Mouse (Mus musculus) liver, embryonic 13.5 days (tissue): ENCODE data around the gene Slc17a9. TPM values are rescaled to one million over a fixed set of nuclear protein-coding genes. Genes with fewer than 3 reads are reported as not detected.
A peak's percentile ranks its signal among the peaks of the same experiment; 100 is the strongest.

Experiments used
- ATAC-seq: fragments of 200-750 bp; cut with Nextera tagmentation; 2 replicates; pipeline ENCODE4 v1.8.0; 2017; ENCODE audit warnings: low read depth, mild to moderate bottlenecking, moderate number of reproducible peaks, moderate library complexity
- DNase-seq: peaks from one replicate; pipeline ENCODE4 v3.0.0; 2022
- H3K27ac ChIP-seq: fragments of 300-500 bp; sonication (generic); 2 replicates; pipeline ENCODE4 v1.5.1; 2015; ENCODE audit warnings: moderate library complexity, mild to moderate bottlenecking, inconsistent platforms
- H3K27me3 ChIP-seq: fragments of 300-500 bp; sonication (generic); 2 replicates; pipeline ENCODE4 v1.6.1; 2015; ENCODE audit warnings: mild to moderate bottlenecking, inconsistent platforms
- H3K36me3 ChIP-seq: fragments of 300-500 bp; sonication (generic); 2 replicates; pipeline ENCODE4 v1.6.1; 2015; ENCODE audit warnings: mild to moderate bottlenecking, inconsistent platforms
- H3K4me1 ChIP-seq: fragments of 300-500 bp; sonication (generic); replicated peaks from 2 replicates; pipeline ENCODE4 v1.6.1; 2015; ENCODE audit warnings: inconsistent platforms
- H3K4me2 ChIP-seq: fragments of 300-500 bp; sonication (generic); 2 replicates; pipeline ENCODE4 v1.6.1; 2015; ENCODE audit warnings: inconsistent platforms, mild to moderate bottlenecking, moderate library complexity
- H3K4me3 ChIP-seq: fragments of 300-500 bp; sonication (generic); replicated peaks from 2 replicates; pipeline ENCODE4 v1.5.1; 2015; ENCODE audit warnings: mild to moderate bottlenecking, inconsistent platforms
- H3K9ac ChIP-seq: fragments of 300-500 bp; sonication (generic); 2 replicates; pipeline ENCODE4 v1.6.1; 2015; ENCODE audit warnings: mild to moderate bottlenecking, inconsistent platforms
- H3K9me3 ChIP-seq: fragments of 300-500 bp; sonication (generic); replicated peaks from 2 replicates; pipeline ENCODE4 v1.6.1; 2016; ENCODE audit warnings: inconsistent platforms
- WGBS: fragments of 180-500 bp; shearing (Covaris S2); methylation state at CpG from one replicate; pipeline ENCODE4 v1.1.7; 2015; ENCODE audit not compliant: insufficient replicate concordance; 5-methylcytosine and 5-hydroxymethylcytosine counted together
- polyA plus RNA-seq: library from polyadenylated mRNA; unstranded; fragments of >200 nt; fragmentation: Nextera tagmentation; extraction: Ambion mirVana; gene quantifications from 2 replicates; pipeline ENCODE4 v1.2.1, GENCODE M21; 2015

Gene Slc17a9
- polyA plus RNA-seq, 1 experiment from 2014 or later = 4.8 TPM

DNA sequence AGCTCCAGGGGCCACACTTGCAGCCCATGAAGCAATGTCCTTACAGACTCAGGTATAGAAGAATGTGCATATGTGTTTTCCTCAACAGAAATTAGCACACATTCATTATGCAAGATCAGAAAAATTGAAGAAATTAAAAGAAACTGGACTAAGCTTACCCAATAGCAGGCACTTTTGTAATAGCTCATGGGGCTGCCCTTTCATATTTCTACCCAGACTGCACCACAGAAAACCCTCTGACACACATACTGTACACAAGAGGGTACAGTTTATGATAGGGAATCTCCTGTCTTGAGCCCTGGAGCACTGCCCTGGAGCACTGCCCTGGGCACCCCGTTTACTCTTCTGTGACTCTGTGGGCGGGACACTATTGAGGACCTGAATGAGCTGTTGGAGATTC is 12.9 kb downstream of the Slc17a9 start:
- no peak overlapping the region for H3K4me2 ChIP-seq
- no peak for DNase-seq
- H3K9ac ChIP-seq = no peak overlapping the region
- ATAC-seq = no peak
- H3K4me1 ChIP-seq = no peaks in the 10 kb centered on the region
- no peaks in the 10 kb centered on the region for H3K27me3 ChIP-seq
- H3K9me3 ChIP-seq = no peaks in the 10 kb centered on the region
- H3K4me3 ChIP-seq = no peak overlapping the region
- H3K27ac ChIP-seq = no peak overlapping the region
- no peaks in the 10 kb centered on the region for H3K36me3 ChIP-seq
- 64% methylated on average over 2 of the region's 2 CpGs for WGBS

DNA sequence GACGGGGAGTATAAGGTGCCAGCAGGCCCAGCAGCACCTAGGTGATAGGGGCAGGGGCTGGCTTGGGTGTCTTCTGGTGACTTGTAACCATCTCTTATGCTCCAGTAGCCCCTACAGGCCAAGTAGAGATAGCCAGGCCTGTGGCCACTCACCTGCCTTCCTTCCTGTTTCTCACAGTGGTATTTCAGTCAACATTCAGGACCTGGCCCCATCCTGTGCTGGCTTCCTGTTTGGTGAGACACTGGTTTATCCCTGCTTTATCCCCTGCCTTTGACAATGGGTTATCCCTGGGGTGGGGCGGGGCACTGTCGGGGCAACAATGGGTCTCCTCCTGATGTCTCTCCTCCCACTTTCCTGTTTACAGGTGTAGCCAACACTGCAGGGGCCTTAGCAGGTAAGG is 15.3 kb downstream of the Slc17a9 start:
- Histone ChIP-seq H3K4me3 (no peak overlapping the region), H3K4me1 (no peaks in the 10 kb centered on the region), H3K9ac (no peak overlapping the region), H3K9me3 (no peaks in the 10 kb centered on the region), H3K4me2 (no peak overlapping the region), H3K27me3 (no peaks in the 10 kb centered on the region), H3K27ac (no peak overlapping the region), H3K36me3 (no peaks in the 10 kb centered on the region)
- no peak for DNase-seq
- no peak for ATAC-seq
- WGBS = 32% methylated on average over 3 of the region's 3 CpGs

DNA sequence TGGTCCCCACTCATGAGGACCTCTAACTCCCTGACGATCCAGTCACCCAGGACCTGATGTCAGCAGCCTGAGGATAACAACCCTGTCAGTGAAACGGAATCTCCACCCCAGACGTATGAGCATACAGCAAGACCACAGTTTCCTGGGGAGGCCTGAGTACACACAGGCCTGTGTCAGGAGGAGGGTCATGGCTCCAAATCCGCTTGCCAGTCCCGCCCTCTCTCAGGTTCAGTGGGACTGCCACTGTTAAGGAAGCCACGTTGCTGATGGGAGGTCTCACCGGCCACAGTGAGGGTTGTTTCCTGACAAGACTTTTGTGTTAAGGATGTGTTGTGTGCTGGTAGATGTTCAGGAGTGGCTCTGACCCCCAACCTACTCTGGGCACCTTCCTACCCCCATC is 16.4 kb downstream of the Slc17a9 start:
- Histone ChIP-seq H3K27me3 (no peaks in the 10 kb centered on the region), H3K9me3 (no peaks in the 10 kb centered on the region), H3K9ac (no peak overlapping the region), H3K4me2 (no peak overlapping the region), H3K4me3 (no peak overlapping the region), H3K4me1 (no peaks in the 10 kb centered on the region), H3K27ac (no peak overlapping the region), H3K36me3 (no peaks in the 10 kb centered on the region)
- DNase-seq (no peak), ATAC-seq (no peak)
- 52% methylated on average over 7 of the region's 7 CpGs for WGBS

DNA sequence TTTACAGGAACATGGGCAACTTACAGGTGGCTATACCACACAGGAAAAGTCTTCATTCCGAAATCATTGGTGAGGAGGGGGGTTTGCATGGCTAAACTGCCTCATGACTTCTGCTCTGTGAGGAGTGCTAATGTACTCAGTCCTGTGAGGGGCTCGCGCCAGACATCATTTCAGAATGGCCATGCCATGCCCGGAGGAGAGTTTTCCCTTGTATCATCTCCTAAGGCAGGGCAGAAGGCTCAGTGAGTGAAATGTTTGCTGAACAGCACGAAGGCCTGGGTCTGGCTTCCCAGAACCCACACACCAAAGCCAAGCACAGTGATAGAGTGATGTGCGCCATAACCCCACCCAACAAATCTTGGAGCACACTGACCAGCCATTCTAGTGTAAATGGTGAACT is 17.8 kb downstream of the Slc17a9 start:
- Histone ChIP-seq H3K4me2 (no peak overlapping the region), H3K4me1 (no peaks in the 10 kb centered on the region), H3K9me3 (no peaks in the 10 kb centered on the region), H3K27me3 (0 out of 2 replicates have a peak, but pooled peaks cover 3% of the 10 kb centered on the region), H3K27ac (no peak overlapping the region), H3K36me3 (no peaks in the 10 kb centered on the region), H3K9ac (no peak overlapping the region), H3K4me3 (no peak overlapping the region)
- WGBS = 73% methylated on average over 6 of the region's 6 CpGs
- ATAC-seq (no peak), DNase-seq (no peak)

DNA sequence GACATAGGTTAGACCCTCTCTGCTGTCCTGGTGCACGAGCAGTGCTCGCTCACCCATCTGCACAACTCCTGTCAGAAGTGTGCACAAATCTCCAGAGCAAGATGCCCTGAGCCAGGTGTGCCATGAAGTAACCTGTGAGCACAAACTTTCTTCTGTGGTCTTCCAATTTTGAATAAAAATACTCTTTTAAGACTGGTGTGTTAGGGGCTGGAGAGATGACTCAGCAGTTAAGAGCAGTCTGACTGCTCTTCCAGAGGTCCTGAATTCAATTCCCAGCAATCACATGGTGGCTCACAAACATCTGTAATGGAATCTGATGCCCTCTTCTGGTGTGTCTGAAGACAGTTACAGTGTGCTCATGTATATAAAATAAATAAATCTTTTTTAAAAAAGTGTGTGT is 18.3 kb downstream of the Slc17a9 start:
- H3K9me3 ChIP-seq = no peaks in the 10 kb centered on the region
- no peak overlapping the region for H3K27ac ChIP-seq
- no peak overlapping the region for H3K9ac ChIP-seq
- H3K4me3 ChIP-seq = no peak overlapping the region
- ATAC-seq = no peak
- no peaks in the 10 kb centered on the region for H3K36me3 ChIP-seq
- 0 out of 2 replicates have a peak, but pooled peaks cover 3% of the 10 kb centered on the region for H3K27me3 ChIP-seq
- H3K4me2 ChIP-seq = no peak overlapping the region
- 85% methylated on average over 2 of the region's 2 CpGs for WGBS
- DNase-seq = no peak
- H3K4me1 ChIP-seq = no peaks in the 10 kb centered on the region

DNA sequence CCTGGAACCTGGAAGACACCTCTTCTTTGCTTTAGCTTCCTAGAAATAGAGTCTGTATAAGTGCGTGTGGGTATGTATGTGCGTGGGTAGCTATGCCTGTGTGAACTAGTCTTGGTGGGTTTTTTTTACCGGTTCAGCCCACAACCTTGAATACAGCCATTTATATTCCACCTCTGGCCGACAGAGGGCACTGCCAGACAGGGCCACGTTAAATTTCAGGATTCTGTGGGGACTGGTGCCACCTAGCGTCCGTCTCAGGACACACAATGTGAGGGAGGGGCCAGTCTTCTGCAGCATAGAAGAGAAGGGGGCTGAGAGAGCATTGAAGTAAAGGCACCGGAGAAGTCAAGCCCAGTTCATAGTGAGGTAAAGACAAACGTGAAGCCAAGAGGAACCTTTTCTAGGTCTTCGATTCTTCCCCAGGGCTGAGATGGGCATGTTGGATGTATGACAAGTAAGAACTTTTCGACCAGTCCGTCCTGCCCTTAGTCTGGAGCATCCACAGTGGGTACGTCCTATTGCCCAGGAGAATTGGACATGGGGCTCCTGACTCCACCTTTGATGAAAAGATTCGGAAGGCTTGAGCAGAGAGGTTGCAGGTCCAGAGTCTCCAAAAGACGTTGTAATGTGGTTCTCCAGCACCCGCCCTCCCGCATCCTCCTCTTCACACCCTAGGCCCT is 20.3 kb downstream of the Slc17a9 start:
- Histone ChIP-seq H3K4me2 (no peak overlapping the region), H3K36me3 (no peaks in the 10 kb centered on the region), H3K4me1 (no peaks in the 10 kb centered on the region), H3K9ac (no peak overlapping the region), H3K9me3 (no peaks in the 10 kb centered on the region), H3K27ac (no peak overlapping the region), H3K4me3 (no peak overlapping the region), H3K27me3 (peaks cover 11% of the 10 kb centered on the region; the same call in 1 of the 2 replicates)
- ATAC-seq (peak; percentile 67), DNase-seq (peak; percentile 71)
- WGBS = 31% methylated on average over 17 of the region's 17 CpGs

DNA sequence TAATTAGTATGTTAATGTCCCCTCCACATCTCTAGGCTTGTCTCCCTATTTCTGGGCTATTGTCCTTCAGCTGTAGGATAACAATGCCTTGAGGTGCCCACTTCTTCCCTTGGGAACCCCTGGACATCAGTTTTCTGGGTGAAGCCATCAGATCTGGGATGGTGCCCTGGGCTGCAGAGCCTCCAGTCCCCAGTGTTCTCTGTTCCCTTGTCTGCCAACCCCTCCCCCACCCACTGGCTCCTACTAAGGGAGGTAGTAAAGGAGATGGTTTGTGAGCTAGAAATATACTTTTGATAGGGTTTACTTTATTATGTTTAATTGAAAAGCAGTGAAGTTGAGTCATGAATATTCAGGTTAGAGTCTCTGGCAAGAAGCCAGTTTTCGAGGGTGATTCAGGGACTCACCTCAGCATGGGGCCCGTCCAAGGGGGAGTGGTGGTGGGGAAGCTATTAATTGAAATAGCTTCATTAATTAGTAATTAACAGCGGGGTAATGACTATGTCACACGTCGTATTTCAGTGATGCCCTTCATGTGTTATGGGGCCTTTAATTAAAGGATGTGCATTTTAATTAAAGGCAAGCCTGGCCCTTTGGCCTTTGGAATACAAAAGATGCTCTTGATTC is 21.6 kb downstream of the Slc17a9 start:
- no peak overlapping the region for H3K4me2 ChIP-seq
- WGBS = 32% methylated on average over 5 of the region's 5 CpGs
- no peak for DNase-seq

DNA sequence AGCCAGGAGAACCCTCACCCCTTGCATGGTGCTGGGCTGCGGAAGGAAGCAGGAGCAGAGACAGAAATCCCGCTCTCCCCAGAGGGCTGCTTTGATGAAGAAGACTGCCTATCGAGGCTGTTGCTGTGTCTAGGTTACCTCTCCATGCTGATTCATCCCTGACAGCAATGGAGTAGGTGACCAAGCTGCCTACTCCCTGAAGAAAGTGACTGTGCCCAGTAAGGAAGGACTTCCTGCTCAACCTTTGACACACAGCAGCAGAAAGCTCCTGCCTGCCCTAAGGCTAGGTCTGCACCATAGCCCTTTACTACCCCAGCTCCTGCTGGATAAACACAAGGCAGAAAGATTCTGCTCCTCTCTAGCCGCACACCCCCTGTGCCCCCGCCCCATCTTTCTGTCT is 23.8 kb downstream of the Slc17a9 start:
- H3K4me1 ChIP-seq = no peaks in the 10 kb centered on the region
- H3K4me3 ChIP-seq = no peak overlapping the region
- H3K27me3 ChIP-seq = peaks cover 11% of the 10 kb centered on the region; the same call in 1 of the 2 replicates
- no peak overlapping the region for H3K4me2 ChIP-seq
- H3K9me3 ChIP-seq = no peaks in the 10 kb centered on the region
- H3K36me3 ChIP-seq = no peaks in the 10 kb centered on the region
- WGBS = 43% methylated on average over 5 of the region's 5 CpGs
- ATAC-seq (no peak), DNase-seq (no peak)
- no peak overlapping the region for H3K9ac ChIP-seq
- H3K27ac ChIP-seq = no peak overlapping the region

More for the DNA sequence above, 21.6 kb downstream of the Slc17a9 start:
- H3K4me1 ChIP-seq = no peaks in the 10 kb centered on the region
- peaks cover 11% of the 10 kb centered on the region; the same call in 1 of the 2 replicates for H3K27me3 ChIP-seq
- H3K4me3 ChIP-seq = no peak overlapping the region
- H3K36me3 ChIP-seq = no peaks in the 10 kb centered on the region
- no peaks in the 10 kb centered on the region for H3K9me3 ChIP-seq
- no peak overlapping the region for H3K9ac ChIP-seq
- no peak for ATAC-seq
- no peak overlapping the region for H3K27ac ChIP-seq

DNA sequence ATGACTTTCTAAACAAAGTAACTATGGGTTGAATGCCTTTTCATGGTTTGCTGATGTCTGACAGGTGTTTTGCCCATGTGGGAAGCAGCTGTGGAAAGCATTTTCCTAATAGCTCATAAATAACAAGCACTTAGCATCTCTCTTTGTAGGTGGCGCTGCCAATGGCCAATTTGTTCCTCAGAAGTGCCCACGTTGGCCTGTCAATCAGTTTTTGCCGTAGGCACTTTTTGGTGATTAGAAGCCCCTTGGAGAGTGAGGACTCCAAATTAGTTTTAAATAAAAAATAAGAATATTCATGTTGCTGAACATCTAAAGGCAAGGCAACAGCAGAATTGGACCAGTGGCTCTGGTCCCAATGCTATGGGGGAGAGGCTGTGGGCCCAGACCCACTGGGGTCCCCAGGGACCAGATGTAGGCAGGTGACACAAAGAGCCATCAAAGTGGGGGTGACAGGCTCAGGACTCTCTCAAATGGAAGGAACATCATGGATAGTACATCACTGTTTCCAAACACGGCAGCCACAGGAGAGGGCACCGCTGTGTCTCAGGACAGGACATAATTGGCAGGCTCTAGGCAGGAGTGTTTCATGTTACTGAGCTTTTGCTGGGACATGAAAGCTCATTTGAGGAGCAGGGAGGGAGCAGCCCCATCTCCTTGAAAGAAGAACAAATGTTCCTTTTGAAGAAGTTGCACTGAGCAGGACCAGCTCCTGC is 30.1 kb downstream of the Slc17a9 start:
- no peak for ATAC-seq
- no peak overlapping the region for H3K27ac ChIP-seq
- H3K27me3 ChIP-seq = 0 out of 2 replicates have a peak, but pooled peaks cover 7% of the 10 kb centered on the region
- H3K4me1 ChIP-seq = no peaks in the 10 kb centered on the region
- H3K4me3 ChIP-seq = no peak overlapping the region
- no peak overlapping the region for H3K4me2 ChIP-seq
- no peaks in the 10 kb centered on the region for H3K9me3 ChIP-seq
- no peak for DNase-seq
- no peak overlapping the region for H3K9ac ChIP-seq
- 69% methylated on average over 5 of the region's 5 CpGs for WGBS
- H3K36me3 ChIP-seq = no peaks in the 10 kb centered on the region

DNA sequence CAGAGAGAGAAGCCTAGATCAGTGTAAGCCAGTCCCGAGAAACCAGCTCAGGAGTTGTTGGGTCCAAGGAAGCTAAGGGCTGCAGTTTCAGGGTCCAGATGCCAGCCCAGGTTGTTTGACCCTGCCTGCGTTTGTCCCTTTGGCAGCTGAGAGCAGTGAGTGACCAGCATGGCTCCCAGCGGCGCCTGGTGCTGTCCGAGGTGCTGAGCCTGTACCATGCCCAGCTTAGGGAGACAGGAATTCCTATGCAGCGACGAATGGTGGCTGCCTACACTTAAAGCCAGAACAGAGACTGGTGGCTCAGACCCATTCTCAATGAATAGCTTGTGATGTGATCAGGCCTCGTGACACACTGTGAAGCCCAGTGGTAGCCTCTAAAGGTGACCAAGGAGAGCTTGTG is 30.8 kb downstream of the Slc17a9 start:
- Histone ChIP-seq H3K9ac (no peak overlapping the region), H3K4me3 (no peak overlapping the region), H3K9me3 (no peaks in the 10 kb centered on the region), H3K4me1 (no peaks in the 10 kb centered on the region), H3K36me3 (no peaks in the 10 kb centered on the region), H3K27ac (no peak overlapping the region), H3K27me3 (0 out of 2 replicates have a peak, but pooled peaks cover 7% of the 10 kb centered on the region), H3K4me2 (no peak overlapping the region)
- ATAC-seq (no peak), DNase-seq (no peak)
- 3% methylated on average over 8 of the region's 8 CpGs for WGBS

DNA sequence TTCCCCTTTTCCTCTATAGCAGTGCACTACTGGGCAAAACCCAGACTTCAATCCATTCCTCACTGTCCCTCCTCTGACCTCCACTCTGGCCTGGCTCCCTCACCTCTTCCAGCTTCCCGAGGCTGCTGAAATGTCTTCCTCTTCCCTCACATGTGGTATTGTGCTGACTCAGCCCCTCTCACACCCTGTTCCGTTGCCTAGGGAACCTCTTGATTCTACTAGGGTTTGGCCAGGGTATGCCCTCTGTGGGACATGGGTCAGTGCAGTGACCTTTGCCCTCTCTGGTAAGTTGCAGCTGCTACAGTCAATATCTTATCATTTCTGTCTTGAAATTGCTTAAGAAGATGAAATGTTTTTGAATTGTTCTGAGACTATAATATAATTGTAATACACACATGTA is 31.7 kb downstream of the Slc17a9 start:
- no peak for DNase-seq
- Histone ChIP-seq H3K36me3 (no peaks in the 10 kb centered on the region), H3K4me3 (no peak overlapping the region), H3K9me3 (no peaks in the 10 kb centered on the region), H3K4me1 (no peaks in the 10 kb centered on the region), H3K9ac (no peak overlapping the region), H3K27ac (no peak overlapping the region), H3K4me2 (no peak overlapping the region), H3K27me3 (0 out of 2 replicates have a peak, but pooled peaks cover 7% of the 10 kb centered on the region)
- no peak for ATAC-seq
- 25% methylated on average over 2 of the region's 2 CpGs for WGBS
